Mouse (Mus musculus): ENCODE data around the gene Fa2h.
"Not testable (repeated sequence)": the region's sequence is repeated elsewhere in the genome, so short reads cannot be mapped to it uniquely, and the experiment has no call there.

The Fa2h gene

DNA sequence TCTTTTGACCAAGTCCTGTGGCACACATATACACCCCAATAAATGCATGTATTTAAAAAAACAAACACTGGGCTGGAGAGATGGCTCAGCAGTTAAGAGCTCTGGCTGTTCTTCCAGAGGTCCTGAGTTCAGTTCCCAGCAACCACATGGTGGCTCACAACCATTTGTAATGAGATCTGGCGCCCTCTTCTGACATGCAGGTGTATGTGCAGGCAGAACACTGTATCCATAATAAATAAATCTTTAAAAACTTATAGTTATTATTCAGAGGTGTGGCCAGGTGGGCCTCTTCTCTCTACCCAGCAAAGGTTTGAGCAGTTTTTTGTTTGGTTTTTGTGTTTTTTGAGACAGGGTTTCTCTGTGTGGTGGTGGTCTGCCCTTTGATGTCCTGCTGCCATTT is 34.7 kb downstream of the Fa2h start:
- DNase-seq (ENCODE audit: low spot score) = no peak

- no peak for DNase-seq (ENCODE audit: low spot score)
Measured at GRCm38 (mm10) chr8:111357433-111357832, 36.2 kb downstream of the Fa2h start.

DNA sequence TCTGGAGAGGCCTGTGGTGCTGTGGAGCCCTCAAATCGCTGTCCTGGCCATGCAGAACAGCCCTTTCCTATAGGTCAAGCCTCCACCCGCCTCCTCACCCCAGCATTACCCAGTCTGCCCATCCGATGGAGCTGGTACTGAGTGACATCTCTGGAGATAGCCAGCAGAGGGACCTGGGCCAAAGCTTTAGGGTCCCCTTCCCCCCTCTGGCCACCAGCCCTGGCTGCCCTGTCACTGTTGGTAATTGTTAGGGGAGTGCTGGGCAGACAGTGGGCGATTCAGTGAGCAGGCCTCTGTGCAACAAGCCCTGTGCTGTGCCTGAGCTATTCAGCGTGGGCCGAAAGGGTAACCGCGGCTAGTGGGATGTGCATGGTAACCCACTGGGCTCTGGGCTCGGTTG is 40.1 kb downstream of the Fa2h start:
- DNase-seq (ENCODE audit: low spot score) = no peak

- no peak for DNase-seq (ENCODE audit: low spot score)
Measured at GRCm38 (mm10) chr8:111352289-111352688, 41.3 kb downstream of the Fa2h start.

GRCm38 (mm10) chr8:111350577-111350976 is 43.0 kb downstream of the Fa2h start:
- DNase-seq (ENCODE audit: low spot score) = no peak

GRCm38 (mm10) chr8:111343225-111343624 is 50.4 kb downstream of the Fa2h start:
- DNase-seq (ENCODE audit: low spot score) = peak; percentile 82

GRCm38 (mm10) chr8:111340186-111340585 is 53.4 kb downstream of the Fa2h start:
- no peak for DNase-seq (ENCODE audit: low spot score)

- no peak for DNase-seq (ENCODE audit: low spot score)
Measured at GRCm38 (mm10) chr8:111338370-111339208, 55.0 kb downstream of the Fa2h start.

- DNase-seq (ENCODE audit: low spot score) = peak; percentile 60
Measured at GRCm38 (mm10) chr8:111337890-111338347, 55.7 kb downstream of the Fa2h start, which contains the start of gene Mlkl. Mlkl (minus strand) TSS chr8:111338177.

- DNase-seq (ENCODE audit: low spot score) = no peak
Measured at GRCm38 (mm10) chr8:111337311-111337889, 56.2 kb downstream of the Fa2h start.

DNA sequence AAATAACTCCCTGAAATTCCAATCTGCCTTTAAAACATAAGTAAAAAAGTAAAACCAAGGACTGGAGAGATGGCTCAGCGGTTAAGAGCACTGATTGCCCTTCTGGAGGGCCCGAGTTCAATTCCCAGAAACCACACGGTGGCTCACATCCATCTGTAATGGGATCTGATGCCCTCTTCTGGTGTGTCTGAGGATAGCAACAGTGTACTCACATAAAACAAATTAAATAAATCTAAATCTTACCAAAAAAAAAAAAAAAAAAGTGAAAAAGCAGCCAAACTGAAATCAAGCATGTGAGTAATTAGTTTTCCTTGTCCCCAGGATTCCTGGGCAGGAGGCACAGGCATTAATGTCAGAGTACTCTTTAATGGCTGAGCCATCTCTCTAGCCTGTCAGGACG is 56.9 kb downstream of the Fa2h start:
- DNase-seq (ENCODE audit: low spot score) = no peak

- no peak for DNase-seq (ENCODE audit: low spot score)
Measured at GRCm38 (mm10) chr8:111325222-111325790, 68.3 kb downstream of the Fa2h start.

DNA sequence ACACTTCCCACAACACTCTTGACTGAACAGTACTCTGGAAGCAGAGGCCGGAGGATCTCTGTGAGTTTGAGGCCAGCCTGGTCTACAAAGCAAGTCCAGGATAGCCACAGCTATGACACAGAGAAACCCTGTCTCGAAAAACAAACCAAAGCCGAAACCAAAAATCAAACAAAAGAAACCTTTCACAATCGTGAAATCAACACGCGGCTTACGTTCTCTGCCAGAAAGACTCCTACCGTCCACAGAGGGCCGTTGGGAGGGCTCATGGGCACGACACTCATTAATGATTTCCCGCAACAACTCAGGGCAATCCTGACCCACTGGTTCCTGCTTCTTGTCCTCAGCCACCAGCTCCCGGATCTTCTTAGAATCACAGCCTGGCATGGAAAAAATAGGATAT is 78.9 kb downstream of the Fa2h start:
- no peak for DNase-seq (ENCODE audit: low spot score)

DNA sequence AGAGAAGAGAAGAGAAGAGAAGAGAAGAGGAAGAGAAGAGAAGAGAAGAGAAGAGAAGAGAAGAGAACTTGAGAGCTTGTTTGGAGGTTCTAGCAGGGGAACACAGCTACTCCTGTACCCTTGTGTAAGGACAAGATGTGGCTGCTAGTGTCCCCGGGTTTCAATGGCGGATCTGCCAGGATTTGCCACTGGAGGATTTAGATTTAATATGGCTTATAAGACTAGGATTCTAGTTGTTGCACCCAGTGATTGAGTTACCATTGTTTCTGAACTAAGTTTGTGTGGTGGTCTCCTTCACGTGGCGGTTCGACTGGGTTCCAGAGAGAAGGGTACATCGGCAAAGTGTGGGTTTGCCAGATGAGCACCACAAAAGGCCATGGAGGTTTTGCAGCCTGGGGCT is 79.7 kb downstream of the Fa2h start:
- not testable (repeated sequence) for DNase-seq (ENCODE audit: low spot score)

- DNase-seq (ENCODE audit: low spot score) = no peak
Measured at GRCm38 (mm10) chr8:111312758-111313162, 80.9 kb downstream of the Fa2h start.

DNA sequence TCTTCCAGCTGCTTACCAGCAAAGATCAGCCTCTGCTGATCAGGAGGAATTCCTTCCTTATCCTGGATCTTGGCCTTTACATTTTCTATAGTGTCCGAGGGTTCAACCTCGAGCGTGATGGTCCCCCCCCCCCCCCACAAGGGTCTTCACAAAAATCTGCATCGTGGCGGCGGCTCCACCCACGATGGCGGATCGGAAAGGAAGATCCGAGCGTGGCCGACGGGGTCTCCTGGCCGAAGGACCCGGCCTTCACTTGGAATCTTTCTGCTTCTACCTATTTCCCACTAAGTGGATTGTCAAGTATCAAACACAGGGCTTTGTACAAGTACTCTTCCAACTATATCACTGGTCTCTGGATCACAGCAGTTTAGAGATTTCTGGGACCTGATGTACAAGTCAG is 83.6 kb downstream of the Fa2h start:
- not testable (repeated sequence) for DNase-seq (ENCODE audit: low spot score)

DNA sequence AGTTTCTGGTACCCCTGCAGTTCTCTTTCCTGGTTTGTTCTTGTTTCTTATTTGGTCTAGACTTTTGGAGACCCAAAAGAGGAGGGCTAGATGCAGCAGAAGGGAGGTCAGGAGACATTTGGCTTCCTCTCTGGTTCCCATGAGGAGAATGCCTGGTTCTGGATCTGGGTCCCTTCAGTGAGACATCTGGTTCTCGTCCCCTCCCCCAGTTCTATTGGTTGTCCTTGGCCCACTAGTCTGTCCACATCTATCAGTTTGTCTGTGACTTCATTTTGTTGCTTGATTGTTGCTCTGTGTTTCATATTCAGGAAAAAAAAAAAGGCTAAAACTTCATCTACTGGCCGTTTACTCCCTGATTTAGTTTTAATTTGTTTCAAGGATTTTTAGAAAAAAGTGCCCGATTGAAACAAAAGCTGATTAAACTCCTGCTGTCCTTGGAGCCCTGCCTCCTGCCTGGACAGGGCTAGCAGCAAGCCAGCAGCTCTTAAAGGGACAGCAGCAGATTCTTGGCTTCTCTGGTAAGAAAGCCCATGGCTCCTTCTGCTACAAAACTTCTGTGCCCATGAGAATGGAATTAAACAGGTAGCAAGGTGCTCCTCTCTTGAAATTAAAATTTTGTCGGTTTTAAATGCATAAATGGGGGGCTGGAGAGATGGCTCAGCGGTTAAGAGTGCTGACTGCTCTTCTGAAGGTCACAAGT is 88.4 kb downstream of the Fa2h start:
- DNase-seq (ENCODE audit: low spot score) = peak; percentile 35

DNA sequence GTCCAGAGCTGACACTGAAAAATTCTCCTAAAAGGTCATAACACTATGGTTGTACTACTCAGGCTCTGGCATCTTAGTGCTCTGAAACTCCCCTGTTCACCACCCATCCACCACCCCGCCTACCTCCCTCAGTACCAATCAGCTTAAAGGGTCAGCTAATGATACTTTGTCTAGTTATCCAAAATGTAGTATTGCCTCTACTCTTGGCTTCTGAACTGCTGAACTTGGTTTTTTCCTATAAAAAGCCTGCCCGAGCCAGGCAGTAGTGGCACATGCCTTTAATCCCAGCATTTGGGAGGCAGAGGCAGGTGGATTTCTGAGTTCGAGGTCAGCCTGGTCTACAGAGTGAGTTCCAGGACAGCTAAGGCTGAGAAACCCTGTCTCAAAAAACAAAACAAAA is 89.3 kb downstream of the Fa2h start:
- DNase-seq (ENCODE audit: low spot score) = no peak

DNA sequence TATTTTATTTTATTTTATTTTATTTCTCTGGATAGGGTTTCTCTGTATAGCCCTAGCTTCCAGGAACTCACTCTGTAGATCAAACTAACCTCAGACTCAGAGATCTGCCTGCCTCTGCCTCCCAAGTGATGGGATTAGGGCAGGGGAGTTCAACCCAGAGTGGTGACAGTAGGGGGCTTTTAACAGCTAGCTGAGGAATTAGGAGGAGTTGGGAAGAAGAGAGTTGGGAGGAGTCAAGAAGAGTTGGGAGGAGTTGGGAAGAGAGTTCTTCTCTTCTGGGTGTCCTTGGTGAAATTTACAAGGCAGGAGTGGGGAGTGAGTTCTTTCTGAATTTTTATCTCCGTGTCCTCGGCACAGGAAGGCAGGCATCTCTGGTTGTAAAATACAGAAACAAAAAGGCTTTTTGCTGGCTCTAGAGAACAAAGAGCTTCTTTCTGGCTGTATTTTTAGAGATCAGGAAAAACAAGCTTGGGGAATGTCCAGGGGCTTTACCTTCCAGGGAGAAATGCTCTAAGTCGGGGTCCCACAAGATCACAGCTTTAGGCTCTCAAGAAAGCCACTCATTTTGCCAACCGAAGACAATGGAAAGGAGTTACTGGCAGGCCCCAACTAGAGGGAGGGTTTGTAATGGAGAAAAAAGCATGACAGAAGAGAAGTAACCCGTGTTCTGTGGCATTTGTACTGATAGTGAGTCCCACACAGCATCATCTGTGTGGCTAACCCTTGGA is 90.4 kb downstream of the Fa2h start:
- not testable (repeated sequence) for DNase-seq (ENCODE audit: low spot score)

- no peak for DNase-seq (ENCODE audit: low spot score)
Measured at GRCm38 (mm10) chr8:111300597-111301546, 92.8 kb downstream of the Fa2h start.
